Mouse (Mus musculus) cerebellum, adult 2 months (tissue): ENCODE data around the gene Rnf44.

Experiments
- CTCF ChIP-seq: fragments of 200-500 bp; IDR thresholded peaks from 2 replicates; pipeline ENCODE4 v1.5.1; 2011; ENCODE audit warnings: low read depth, mild to moderate bottlenecking, control low read depth, low read length, moderate library complexity, borderline replicate concordance; ENCODE audit not compliant: insufficient read depth
- POLR2A ChIP-seq: fragments of 200-500 bp; IDR thresholded peaks from 2 replicates; pipeline ENCODE4 v1.6.1; 2011; ENCODE audit warnings: low read length, control low read depth, borderline replicate concordance; ENCODE audit not compliant: insufficient read depth

DNA sequence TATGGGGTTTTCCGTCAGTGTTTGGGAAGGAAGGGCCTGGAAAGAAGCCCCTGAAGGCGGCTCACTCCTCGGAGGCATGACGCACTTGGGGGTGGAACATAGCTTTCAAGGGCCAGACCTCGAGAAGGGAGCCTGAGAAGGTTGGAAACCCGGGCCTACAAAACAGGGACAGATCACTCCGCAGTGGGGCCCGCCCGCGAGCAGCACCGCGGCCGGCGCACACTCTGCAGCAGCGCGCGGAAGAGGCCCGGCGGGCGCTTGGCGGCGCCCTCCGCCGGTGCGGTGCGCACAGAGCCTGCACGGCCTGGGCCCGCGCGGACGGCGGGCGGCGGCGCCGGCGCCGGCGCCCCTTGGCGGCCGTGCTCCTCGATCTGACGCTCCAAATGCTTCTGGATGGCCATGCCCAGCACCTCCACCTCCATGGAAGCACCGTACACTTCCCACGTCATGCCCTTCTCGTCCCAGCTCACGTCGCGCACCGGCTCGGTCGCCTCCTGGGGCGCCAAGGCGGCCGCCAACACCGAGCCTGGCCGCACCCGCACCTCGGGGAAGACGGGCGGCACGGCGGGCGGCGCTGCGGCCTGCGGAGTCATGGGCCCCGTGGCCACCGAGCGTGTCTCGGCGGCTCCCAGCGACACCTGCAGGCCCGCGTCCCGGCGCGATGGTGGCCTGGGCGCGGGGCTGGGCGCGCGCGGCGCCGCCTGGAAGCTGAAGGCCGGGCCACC lies 43.9 kb upstream of the Rnf44 start:
- no peak for TF ChIP-seq CTCF
- TF ChIP-seq POLR2A = no peak
